Mouse (Mus musculus) brain, embryonic 14.5 days (tissue): ENCODE results near the gene Top2a. TPM values are rescaled to one million over a fixed set of nuclear protein-coding genes. Genes with fewer than 3 reads are reported as not detected.

Source experiments
- DNase-seq: peaks from one replicate; pipeline ENCODE4 v3.0.0-alpha.2; 2011; ENCODE audit warnings: low read depth
- CTCF ChIP-seq: fragments of 200-500 bp; IDR thresholded peaks from 2 replicates; pipeline ENCODE4 v1.5.1; 2012; ENCODE audit warnings: inconsistent platforms, mild to moderate bottlenecking, moderate library complexity, borderline replicate concordance; ENCODE audit not compliant: insufficient read depth, insufficient read length; ENCODE audit errors: extremely low read depth
- POLR2A ChIP-seq: fragments of 200-500 bp; IDR thresholded peaks from 2 replicates; pipeline ENCODE4 v1.6.1; 2012; ENCODE audit warnings: mild to moderate bottlenecking, inconsistent platforms, borderline replicate concordance; ENCODE audit not compliant: poor library complexity, insufficient read depth, insufficient read length, severe bottlenecking; ENCODE audit errors: extremely low read depth
- polyA plus RNA-seq: library from polyadenylated mRNA; depleted of rRNA; stranded (reverse); fragments of >200 nt; gene quantifications from 2 replicates; pipeline ENCODE4 v1.2.3, GENCODE M21; 2012

The Top2a gene
- polyA plus RNA-seq, 1 experiment: 57.3 TPM

DNA sequence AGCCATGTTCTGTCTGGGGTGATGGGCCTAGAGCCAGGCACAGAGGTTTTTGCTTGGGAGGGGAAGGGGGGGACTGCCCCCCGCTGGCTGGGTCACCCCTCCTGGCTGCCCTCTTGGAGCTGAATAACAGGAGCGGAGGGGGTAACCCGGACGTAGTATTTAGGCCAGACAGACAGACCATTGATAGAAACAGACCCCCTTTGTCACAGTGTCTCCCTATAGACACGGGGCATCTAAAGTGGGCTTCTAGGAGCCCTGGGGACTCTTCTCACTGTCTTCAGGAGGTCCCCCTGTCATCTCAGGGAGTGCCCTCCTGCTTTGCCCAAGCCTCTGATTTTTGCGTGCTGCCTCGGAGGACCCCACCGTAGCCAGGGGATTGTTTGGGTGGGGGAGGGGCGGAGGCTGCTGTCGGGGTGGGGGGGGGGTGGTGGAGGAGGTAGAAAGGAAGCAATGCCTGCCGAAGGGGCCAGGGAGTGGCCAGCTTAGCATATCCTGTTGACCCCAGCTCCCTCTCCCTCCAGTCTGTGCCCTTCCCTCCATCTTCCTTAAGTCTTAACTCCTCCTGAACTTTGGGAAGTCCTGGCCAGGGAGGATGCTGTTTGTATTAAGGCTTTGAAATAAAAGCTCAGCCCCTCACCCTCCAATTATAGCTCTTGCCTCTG, 58.4 kb downstream of the Top2a start:
- no peak for TF ChIP-seq POLR2A
- TF ChIP-seq CTCF: no peak
- DNase-seq: peak; percentile 33

DNA sequence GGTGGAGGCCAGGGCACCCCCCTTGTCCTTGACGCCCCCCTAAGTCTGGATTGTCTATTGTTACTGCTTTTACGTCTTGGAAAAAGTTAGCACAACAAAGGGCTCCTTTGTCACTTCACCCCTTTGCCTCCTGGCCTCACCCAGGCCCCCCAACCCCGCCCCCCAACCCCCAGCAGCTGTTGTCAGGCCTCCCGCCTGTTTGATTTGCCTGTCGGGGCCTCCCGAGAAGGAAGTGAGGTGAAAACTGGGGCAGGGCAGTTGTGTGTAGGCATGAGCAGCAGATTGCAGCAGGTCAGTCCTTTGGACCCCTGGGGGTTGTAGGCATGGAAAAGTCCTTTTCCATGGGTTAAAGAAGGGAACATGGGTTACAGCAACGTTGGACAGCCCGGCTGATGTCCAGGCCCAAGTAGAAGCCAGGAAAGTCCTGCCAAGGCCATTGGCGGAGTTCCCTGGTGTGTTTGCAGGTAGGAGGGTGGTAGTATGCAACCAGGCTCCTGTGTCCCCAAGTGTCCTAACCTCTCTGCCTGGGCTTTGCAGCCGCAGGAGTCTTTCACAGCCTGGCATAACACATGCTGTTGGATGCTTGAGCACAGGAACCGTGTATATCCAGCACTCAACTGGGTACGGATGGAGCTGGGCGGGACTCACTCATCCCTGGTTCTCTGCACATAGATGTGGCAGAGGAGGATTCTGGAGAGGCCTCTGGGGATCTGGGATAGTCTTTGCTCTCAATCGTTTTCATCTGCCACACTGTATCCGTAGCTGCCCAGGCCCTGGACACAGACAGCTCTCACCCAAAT, 59.2 kb downstream of the Top2a start:
- TF ChIP-seq CTCF (no peak), POLR2A (no peak)
- no peak for DNase-seq

DNA sequence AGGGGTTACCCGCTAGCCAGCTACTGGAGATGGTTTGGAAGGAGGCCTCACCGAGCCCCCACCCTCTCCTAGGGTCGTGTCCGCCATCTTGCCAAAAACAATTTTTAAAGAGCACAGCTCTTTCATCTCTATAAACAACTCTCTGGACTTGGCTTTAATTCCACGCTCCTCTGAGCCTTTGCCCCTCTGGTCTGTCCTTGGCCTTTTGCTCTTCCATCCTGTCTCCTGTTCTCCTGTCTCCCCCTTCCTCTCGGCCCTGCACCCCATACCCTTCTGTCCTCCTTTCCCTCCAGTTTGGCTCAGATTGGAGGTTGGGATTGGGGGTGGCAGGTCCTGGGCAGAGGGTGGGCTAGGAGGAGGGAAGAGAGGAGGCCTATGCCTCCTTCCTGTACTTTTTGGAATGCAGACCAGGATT, 59.8 kb downstream of the Top2a start:
- TF ChIP-seq POLR2A (no peak), CTCF (no peak)
- DNase-seq: no peak

DNA sequence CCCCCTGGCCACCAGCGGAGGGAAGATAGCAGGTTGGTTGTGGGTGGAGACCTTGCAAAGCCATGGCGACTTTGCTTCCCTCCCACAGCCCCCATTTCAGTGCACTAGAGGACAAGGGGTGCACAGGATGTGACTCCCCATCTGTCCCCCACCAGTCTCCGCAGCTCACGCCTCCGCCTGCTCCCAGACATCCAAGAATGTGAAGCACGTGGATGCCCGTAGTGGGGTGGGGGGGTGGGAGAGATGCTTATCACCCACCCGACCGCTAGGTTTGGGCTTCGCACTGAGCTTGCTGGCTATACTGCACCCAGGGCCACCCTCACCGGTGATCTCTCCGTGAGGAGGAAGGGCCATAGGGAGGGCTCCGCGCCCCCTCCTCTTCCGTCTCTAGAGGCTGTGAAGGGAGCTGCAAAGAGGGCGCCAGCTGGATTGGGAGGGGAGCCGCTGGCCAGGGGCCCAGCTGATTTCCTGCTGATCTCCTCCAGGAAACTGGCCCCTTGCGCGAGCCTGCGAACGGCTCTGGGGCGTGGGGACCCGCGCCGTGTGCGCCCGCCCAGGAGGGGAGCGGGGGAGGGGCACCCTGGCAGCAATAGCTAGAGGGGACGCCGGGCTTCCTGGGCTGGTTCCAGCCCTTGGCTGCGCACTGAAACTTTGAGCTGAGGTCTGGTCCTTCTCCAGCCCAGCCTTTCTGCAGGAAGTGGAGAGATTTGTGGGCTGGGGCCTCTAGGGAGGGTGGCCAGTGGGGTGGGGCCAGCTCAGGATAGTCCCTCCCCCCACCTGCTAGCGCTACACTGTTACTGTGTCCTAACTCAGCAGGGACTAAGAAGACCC, 60.6 kb downstream of the Top2a start:
- TF ChIP-seq POLR2A (no peak), CTCF (no peak)
- peak; percentile 92 for DNase-seq

DNA sequence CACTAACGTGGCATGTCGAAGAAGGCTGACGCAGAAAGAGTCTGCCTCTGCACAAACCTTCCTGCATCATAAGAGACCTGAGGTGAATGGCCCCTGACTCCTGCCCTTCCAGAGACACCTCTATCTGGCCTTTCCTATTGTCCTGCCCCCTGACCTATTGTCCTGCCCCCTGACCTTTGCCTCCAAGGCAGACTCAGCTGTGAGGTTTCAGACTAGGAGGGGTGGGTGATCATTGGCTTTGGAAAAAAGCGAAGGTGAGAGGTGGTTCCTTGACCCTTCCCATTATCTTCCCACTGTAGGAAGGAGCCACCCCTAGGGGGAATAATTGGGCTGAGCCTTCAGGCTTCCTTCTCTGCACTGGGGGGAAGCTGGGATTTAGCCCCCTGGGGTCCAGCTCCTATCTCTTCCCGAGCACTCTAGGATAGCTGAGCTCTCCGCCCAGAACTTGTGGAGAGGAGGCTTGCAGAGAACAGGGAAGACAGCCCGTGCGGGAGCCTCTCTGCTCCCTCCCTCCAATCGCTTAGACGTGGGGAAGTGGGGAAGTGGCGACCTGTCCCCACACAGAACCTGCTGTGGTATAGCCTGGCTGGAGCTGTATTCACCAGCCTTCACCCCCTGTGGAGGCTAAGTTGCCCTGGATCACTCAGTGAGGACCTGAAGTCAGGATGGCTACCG, 61.4 kb downstream of the Top2a start:
- DNase-seq: no peak
- TF ChIP-seq CTCF: no peak
- TF ChIP-seq POLR2A: no peak

DNA sequence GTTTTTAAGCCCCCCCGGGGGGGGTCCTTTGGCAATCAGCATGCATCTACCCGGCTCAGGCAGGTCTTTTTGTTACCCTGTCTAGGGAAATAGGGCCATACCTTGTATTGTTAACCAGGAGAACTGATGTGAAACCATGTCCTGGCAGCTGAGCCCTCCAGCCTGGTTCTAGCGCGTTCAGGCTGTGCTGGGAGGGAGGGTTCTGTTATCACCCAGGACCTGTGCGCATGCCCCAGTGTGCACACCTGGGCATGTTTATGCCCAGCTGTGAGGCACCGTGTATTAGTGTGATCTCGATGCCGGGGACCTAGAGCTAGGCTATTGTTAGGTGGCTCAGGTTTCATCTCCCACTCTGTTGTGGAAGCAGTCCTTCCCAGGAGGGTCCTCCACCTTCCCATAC, 62.2 kb downstream of the Top2a start:
- TF ChIP-seq POLR2A (no peak), CTCF (no peak)
- DNase-seq: no peak

DNA sequence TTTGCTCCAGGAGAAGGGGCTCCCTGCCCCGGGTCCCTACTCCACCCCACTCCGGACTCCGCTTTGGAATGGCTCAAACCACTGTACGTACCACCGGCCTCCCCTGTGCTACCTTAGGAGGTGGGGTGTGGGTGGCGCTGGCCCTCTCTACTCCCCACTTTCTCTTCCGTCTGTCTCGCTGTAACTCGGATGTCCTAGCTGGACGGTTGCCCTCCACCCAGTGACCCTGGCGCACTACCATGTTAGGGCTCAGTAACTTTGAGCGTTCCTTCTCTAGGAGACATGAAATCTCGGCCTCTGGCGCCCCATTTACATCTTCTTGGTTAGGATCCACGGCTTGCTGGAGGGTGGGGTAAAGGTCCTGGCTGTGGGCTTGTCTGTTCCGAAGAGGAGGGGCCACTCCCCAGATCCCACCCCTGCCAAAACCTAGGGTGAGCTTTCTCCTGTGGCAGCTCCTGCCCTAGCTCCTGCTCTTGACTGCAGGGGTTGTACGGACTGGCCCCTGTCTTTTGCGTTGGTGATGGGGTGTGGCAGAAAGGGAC, 62.9 kb downstream of the Top2a start:
- TF ChIP-seq POLR2A (no peak), CTCF (no peak)
- DNase-seq: no peak

DNA sequence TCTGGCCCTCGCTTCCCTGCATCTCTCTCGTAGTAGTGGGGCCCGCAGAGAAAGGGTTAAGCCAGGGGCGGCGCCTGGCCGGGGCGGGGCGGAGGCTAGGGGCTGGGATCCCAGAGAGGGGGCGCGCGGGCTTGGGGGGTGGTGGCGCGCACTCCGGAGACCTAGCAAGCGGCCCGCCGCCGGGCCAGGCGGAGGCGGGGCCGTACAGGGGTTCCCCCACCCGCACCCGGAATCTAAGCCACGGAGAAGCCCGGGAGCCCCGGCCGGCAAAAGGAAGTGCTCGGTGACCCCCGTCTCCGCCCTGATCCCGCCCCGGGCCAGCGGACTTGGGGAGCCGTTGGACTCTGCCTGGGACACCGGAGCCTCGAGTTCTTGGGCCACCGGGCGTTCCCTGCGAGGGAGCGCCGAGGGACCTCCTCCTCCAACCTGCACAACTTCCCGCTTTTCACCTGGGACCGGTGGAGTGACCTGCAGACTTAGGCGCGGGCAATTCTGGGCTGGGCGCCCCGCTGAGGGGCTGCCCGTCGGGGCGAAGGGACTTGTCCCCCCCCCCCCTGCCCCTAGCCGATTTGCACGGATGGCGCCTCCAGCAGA, 63.6 kb downstream of the Top2a start:
- peak; percentile 71 for DNase-seq
- TF ChIP-seq POLR2A (0 out of 2 replicates have a peak, but pooled peaks have one; percentile 8), CTCF (no peak)

DNA sequence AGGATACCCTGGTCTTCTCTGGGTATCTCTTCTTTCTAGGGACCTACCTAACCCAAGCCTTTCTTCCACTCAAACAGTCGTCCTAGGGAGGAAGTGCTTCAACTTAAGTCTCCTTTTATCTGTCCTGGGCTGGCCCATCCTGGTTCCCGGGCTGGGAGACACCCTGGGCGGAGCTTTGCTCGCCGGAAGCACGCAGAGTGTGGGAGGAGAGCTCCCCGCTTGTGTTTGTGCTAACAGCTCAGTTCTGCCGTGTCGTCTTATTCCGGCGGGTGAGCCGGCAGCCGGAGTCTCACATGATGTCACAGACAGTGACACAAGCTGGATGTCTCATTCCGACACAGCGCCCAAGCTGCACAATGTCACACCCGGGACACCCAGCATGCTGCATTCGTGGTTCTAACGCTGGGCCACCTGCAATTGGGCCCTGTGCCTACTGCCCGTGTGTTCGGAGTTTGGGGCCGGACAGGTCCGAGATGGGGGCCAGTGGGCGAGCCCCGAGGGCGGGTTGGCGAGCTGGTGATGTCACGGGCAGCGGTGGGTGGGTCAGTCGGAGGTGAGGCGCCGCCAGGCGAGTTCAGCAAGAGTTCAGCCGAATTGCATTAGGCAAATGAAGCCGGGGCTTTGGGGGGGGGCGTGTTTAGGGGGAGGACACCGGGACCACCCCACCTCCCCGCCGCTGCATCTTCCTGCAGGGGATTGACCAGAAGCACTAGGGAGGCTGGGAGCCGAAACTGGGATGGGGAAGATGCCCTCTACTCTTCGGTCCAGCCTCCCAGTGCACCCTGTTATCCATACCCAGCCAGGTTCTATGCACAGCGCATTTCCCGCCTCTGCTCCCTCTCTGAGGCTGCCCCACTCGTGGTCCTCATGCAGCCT, 64.3 kb downstream of the Top2a start:
- peak; percentile 80 for DNase-seq
- TF ChIP-seq POLR2A (peak; percentile 30; the same call in 1 of the 2 replicates), CTCF (no peak)

DNA sequence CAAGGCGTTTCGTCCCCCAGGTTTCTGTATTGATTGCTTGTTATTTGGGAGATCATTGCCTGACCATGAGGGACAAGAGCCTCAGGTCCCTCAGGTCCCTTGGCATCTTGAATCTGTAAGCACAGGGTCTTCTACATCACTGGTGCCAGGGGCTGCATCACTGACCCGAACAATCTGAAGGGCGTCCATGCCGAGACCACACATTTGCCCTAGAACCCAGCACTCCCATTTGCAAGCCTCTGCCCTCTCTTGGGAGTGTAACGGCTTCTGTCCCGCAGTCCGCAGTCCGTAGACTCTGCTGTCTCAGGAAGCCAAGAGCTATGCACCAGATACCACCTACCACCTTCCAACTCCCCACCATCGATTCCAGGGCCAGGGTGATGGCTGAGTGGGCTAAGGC, 67.6 kb downstream of the Top2a start:
- DNase-seq: no peak
- TF ChIP-seq POLR2A (no peak), CTCF (no peak)

DNA sequence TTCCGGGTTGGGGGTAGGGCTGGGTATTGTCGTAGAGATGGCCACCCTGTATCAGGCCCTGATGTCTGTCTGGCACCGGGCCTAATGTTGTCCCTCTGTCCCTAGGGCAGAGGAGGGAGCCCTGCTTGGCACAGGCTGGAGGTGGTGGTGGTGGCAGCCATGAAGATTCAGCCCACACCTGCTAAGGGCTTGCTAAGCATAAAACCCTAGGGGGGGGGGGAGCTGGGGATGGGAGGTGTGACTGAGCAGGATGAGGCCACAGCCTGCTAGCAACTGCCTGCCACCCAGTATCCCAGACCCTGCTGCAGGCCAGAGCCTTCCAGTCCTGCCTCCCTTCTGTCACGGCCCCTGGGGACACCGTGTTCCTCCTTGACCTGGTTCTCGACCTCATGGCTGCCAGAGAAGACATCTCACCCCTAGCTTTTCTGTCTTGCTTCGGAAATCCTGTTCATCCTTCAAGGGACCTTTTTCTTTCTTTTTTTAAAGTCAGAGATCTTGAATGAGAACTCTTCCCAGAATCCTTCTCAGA, 68.2 kb downstream of the Top2a start:
- DNase-seq: no peak
- TF ChIP-seq CTCF (no peak), POLR2A (no peak)
